Mouse (Mus musculus) monocyte, adult 5-6 weeks (primary cell): Measurements from ENCODE around the gene Muc5b. TPM values are rescaled to one million over a fixed set of nuclear protein-coding genes. Genes with fewer than 3 reads are reported as not detected.

Experiments
- ATAC-seq: fragments of 153-309, 156-312 bp; replicated peaks from 2 replicates; pipeline ENCODE4 v1.8.0; 2017; ENCODE audit warnings: mild to moderate bottlenecking; ENCODE audit not compliant: low TSS enrichment, insufficient number of reproducible peaks, severe bottlenecking, poor library complexity, low FRiP score
- total RNA-seq: library from RNA; stranded (forward); fragments of 200-1000, 200-491, 200-594 nt; gene quantifications from 3 replicates; pipeline ENCODE4 v1.2.3, GENCODE M21; 2017

Gene Muc5b
- total RNA-seq, 1 experiment from 2014 or later: not detected

GRCm38 (mm10) chr7:141878813-141879212 lies 39.9 kb downstream of the Muc5b start:
- no peak for ATAC-seq

GRCm38 (mm10) chr7:141892151-141892550 lies 53.3 kb downstream of the Muc5b start:
- ATAC-seq: no peak

- no peak for ATAC-seq
Measured at GRCm38 (mm10) chr7:141901825-141902224, 63.0 kb downstream of the Muc5b start.

- peak; percentile 92 for ATAC-seq
Measured at GRCm38 (mm10) chr7:141902269-141902729, 63.4 kb downstream of the Muc5b start.

- ATAC-seq: no peak
Measured at GRCm38 (mm10) chr7:141902791-141903190, 63.9 kb downstream of the Muc5b start.

GRCm38 (mm10) chr7:141908591-141908990 lies 69.7 kb downstream of the Muc5b start:
- ATAC-seq: no peak

- 0 out of 2 replicates have a peak, but pooled peaks have one; percentile 40 for ATAC-seq
Measured at GRCm38 (mm10) chr7:141911305-141911704, 72.4 kb downstream of the Muc5b start.

- no peak for ATAC-seq
Measured at GRCm38 (mm10) chr7:141918407-141918806, 79.5 kb downstream of the Muc5b start, which contains the start of gene Tollip. TSS of gene Tollip (minus strand) at chr7:141918507.

Other genes with a start within 250 kb of the Muc5b start
- gene Muc6, start 183.8 kb upstream of the Muc5b start, total RNA-seq: 0.10 to 0.21 TPM in 2 of 3 replicates, not detected in the other
- gene Muc2, start 148.7 kb upstream of the Muc5b start, total RNA-seq: not detected in 3 replicates
- gene Muc5ac, start 50.1 kb upstream of the Muc5b start, total RNA-seq: not detected in 3 replicates
- gene Tollip, start 79.4 kb downstream of the Muc5b start, total RNA-seq: 36.8 to 53.8 TPM (median 38.2 TPM) in 3 replicates
- 0.53 TPM in 1 of 3 replicates, not detected in the others for gene Brsk2, start 110.7 kb downstream of the Muc5b start, total RNA-seq
- gene Mob2, start 222.0 kb downstream of the Muc5b start, total RNA-seq: 38.5 to 50.0 TPM (median 45.2 TPM) in 3 replicates